Mouse (Mus musculus): Measurements from ENCODE around the gene Jrkl. TPM values are rescaled to one million over a fixed set of nuclear protein-coding genes. Genes with fewer than 3 reads are reported as not detected.

The Jrkl gene
- total RNA-seq, 4 experiments from 2014 or later: 9.1 to 12.0 (median 9.6) TPM

Other genes starting within 250 kb of the Jrkl start
- gene Ccdc82, start 1.1 kb upstream of the Jrkl start, total RNA-seq (2022): 10 to 100 TPM; 17.6 to 21.7 (median 18.5) TPM
- 10 to 100 TPM; 19.9 to 24.0 (median 21.4) TPM for gene Maml2, start 52.1 kb upstream of the Jrkl start, total RNA-seq (2022)
- gene Gm17571, start 200.9 kb upstream of the Jrkl start, total RNA-seq (2022): not detected

Measured in layer of hippocampus, adult 8-10 months (tissue).